Mouse (Mus musculus) heart, postnatal 0 days (tissue): ENCODE results near the gene Gtpbp2. TPM values are rescaled to one million over a fixed set of nuclear protein-coding genes. Genes with fewer than 3 reads are reported as not detected.

Experiments used
- ATAC-seq: fragments of 200-750 bp; cut with Nextera tagmentation; 2 replicates; pipeline ENCODE4 v1.8.0; 2017; ENCODE audit warnings: low read depth, moderate number of reproducible peaks, moderate library complexity; ENCODE audit not compliant: insufficient read depth
- DNase-seq: peaks from one replicate; pipeline ENCODE4 v3.0.0-alpha.2; 2016; ENCODE audit warnings: low spot score
- H3K27ac ChIP-seq: fragments of 300-500 bp; sonication (generic); 2 replicates; pipeline ENCODE4 v1.5.1; 2014; ENCODE audit warnings: low read depth, mild to moderate bottlenecking
- H3K27me3 ChIP-seq: fragments of 300-500 bp; sonication (generic); 2 replicates; pipeline ENCODE4 v1.6.1; 2014; ENCODE audit warnings: low read length, mixed read lengths; ENCODE audit not compliant: control insufficient read depth, insufficient read depth
- H3K36me3 ChIP-seq: fragments of 300-500 bp; sonication (generic); replicated peaks from 2 replicates; pipeline ENCODE4 v1.6.1; 2014; ENCODE audit warnings: low read length, mixed read lengths; ENCODE audit not compliant: control insufficient read depth, insufficient read depth
- H3K4me1 ChIP-seq: fragments of 300-500 bp; sonication (generic); 2 replicates; pipeline ENCODE4 v1.6.1; 2014; ENCODE audit warnings: antibody characterized with exemption; ENCODE audit not compliant: control insufficient read depth, insufficient read depth
- H3K4me2 ChIP-seq: fragments of 300-500 bp; sonication (generic); 2 replicates; pipeline ENCODE4 v1.6.1; 2014; ENCODE audit warnings: low read depth, mild to moderate bottlenecking, low read length, moderate library complexity
- H3K4me3 ChIP-seq: fragments of 300-500 bp; sonication (generic); 2 replicates; pipeline ENCODE4 v1.5.1; 2014; ENCODE audit warnings: low read depth, low read length
- H3K9ac ChIP-seq: fragments of 300-500 bp; sonication (generic); replicated peaks from 2 replicates; pipeline ENCODE4 v1.6.1; 2014; ENCODE audit warnings: low read depth, low read length, mixed read lengths
- H3K9me3 ChIP-seq: fragments of 300-500 bp; sonication (generic); replicated peaks from 2 replicates; pipeline ENCODE4 v1.6.1; 2016; ENCODE audit warnings: low read length; ENCODE audit not compliant: control insufficient read depth
- CTCF ChIP-seq: IDR thresholded peaks from 2 replicates; pipeline ENCODE4 v1.5.1; 2016; ENCODE audit warnings: antibody characterized with exemption, control low read depth, low read depth
- EP300 ChIP-seq: IDR thresholded peaks from 2 replicates; pipeline ENCODE4 v1.6.1; 2016; ENCODE audit warnings: antibody characterized with exemption, low read depth
- WGBS: fragments of 180-500 bp; shearing (Covaris S2); extraction: QIAGEN DNeasy Blood & Tissue Kit; methylation state at CpG from one replicate; pipeline ENCODE4 v1.1.7; 2014; 5-methylcytosine and 5-hydroxymethylcytosine counted together
- polyA plus RNA-seq: library from polyadenylated mRNA; unstranded; fragments of >200 nt; fragmentation: Nextera tagmentation; extraction: Ambion mirVana; gene quantifications from 2 replicates; pipeline ENCODE4 v1.2.1, GENCODE M21; 2015
- total RNA-seq: library from RNA; depleted of rRNA; stranded (reverse); fragments of >200 nt; gene quantifications from 2 replicates; pipeline ENCODE4 v1.2.3, GENCODE M21; 2014; ENCODE audit warnings: low replicate concordance; rRNA removed

The Gtpbp2 gene
- total RNA-seq (66.4 and 99.0 TPM in 2 replicates), polyA plus RNA-seq (24.5 and 25.8 TPM in 2 replicates)

DNA sequence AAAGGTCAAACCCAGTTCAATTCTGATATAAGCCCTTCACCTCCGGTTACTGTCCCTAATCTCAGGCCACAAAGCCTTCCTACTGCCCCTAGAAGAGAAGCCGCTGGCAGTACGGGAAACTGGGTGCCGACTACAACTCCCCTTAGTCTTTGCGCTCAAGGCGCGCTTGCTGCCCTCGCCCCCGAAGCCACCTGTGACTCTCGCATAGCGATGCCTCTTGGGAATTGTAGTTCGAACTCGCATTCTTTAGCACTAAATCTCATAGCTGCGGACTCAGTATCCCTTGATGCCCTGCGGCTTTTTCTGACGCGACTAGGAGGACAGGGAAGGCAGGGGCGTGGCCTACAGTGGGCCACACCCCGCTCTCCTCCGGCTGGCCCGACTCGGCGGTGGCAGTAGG lies at the start of gene Gtpbp2:
TSS of gene Gtpbp2 (plus strand) at position 347 of the 400 bp plus-strand sequence.
- 0% methylated on average over 23 of the region's 23 CpGs for WGBS
- TF ChIP-seq EP300, result no peak
- no peak for TF ChIP-seq CTCF
- H3K27me3 ChIP-seq, result no peaks in the 10 kb centered on the region
- peak within 1 kb of the TSS; percentile 85 for H3K9ac ChIP-seq
- peaks cover 21% of the 10 kb centered on the region for H3K4me1 ChIP-seq
- peak within 1 kb of the TSS; percentile 82 for H3K4me2 ChIP-seq
- peaks cover 20% of the 10 kb centered on the region for H3K36me3 ChIP-seq
- peak within 1 kb of the TSS; percentile 86 for H3K4me3 ChIP-seq
- peak within 1 kb of the TSS; percentile 96 for H3K27ac ChIP-seq
- DNase-seq, result peak; percentile 100
- no peaks in the 10 kb centered on the region for H3K9me3 ChIP-seq
- peak; percentile 89 for ATAC-seq

DNA sequence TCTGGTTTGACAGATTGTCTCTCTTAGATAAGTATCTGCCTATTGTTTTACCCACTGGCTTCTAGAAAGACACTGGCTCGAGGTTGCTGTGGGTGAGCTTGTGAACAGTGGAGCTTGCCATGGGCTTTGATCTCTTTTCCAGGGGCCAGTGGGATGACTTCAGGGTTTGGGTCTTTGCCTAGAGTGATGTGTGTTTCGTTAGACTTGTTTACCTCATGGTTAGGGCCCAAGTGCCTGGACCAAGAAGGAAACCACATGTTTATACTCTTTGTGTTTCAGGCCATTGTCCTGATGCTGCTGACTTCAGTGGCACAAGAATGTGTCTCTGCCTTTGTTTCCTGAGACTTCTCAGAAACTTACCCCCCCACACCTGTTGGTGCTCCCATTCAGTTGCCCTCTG lies 45.3 kb upstream of the Gtpbp2 start:
- no peak overlapping the region for H3K27ac ChIP-seq
- H3K4me2 ChIP-seq, result no peak overlapping the region
- no peaks in the 10 kb centered on the region for H3K27me3 ChIP-seq
- TF ChIP-seq CTCF, result no peak
- peaks cover 8% of the 10 kb centered on the region for H3K4me1 ChIP-seq
- H3K4me3 ChIP-seq, result no peak overlapping the region
- H3K36me3 ChIP-seq, result peaks cover 32% of the 10 kb centered on the region
- no peaks in the 10 kb centered on the region for H3K9me3 ChIP-seq
- no peak overlapping the region for H3K9ac ChIP-seq
- ATAC-seq, result no peak
- 38% methylated on average over 2 of the region's 2 CpGs for WGBS
- no peak for DNase-seq

- Histone ChIP-seq H3K36me3 (peaks cover 33% of the 10 kb centered on the region), H3K9me3 (no peaks in the 10 kb centered on the region), H3K9ac (no peak overlapping the region), H3K27ac (no peak overlapping the region), H3K27me3 (no peaks in the 10 kb centered on the region), H3K4me2 (no peak overlapping the region), H3K4me1 (peaks cover 8% of the 10 kb centered on the region), H3K4me3 (no peak overlapping the region)
- 85% methylated on average over 11 of the region's 11 CpGs for WGBS
- ATAC-seq, result no peak
- TF ChIP-seq CTCF (no peak), EP300 (no peak)
- DNase-seq, result no peak
Measured at GRCm38 (mm10) chr17:46116138-46116537, 44.7 kb upstream of the Gtpbp2 start.

DNA sequence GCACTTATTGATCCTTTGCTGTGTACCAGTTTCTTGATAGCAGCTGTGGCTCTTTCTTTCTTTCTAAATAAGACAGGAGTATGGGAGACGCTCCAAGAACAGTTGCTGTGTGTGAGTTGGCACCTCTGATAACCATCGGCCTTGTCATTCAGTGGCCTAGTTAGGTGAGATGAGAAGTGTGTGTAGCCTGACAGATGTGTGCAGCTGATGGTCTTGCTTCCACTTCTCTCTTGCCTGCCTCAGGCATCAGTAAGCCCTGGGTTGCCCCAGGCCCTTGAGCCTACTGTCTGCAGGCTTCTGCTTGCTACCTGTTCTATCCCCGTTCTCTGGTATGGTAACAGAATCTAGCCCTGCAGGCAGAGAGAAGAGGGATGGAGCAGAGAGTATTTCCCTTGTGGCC lies 44.0 kb upstream of the Gtpbp2 start:
- no peak for DNase-seq
- 85% methylated on average over 3 of the region's 3 CpGs for WGBS
- no peak for ATAC-seq
- TF ChIP-seq CTCF (no peak), EP300 (no peak)
- H3K9me3 ChIP-seq, result no peaks in the 10 kb centered on the region
- no peak overlapping the region for H3K4me3 ChIP-seq
- H3K27me3 ChIP-seq, result no peaks in the 10 kb centered on the region
- peaks cover 33% of the 10 kb centered on the region for H3K36me3 ChIP-seq
- no peak overlapping the region for H3K4me2 ChIP-seq
- H3K4me1 ChIP-seq, result peaks cover under 1% of the 10 kb centered on the region; the same call in 1 of the 2 replicates
- no peak overlapping the region for H3K27ac ChIP-seq
- H3K9ac ChIP-seq, result no peak overlapping the region

- Histone ChIP-seq H3K4me2 (no peak overlapping the region), H3K27me3 (no peaks in the 10 kb centered on the region), H3K9me3 (no peaks in the 10 kb centered on the region), H3K9ac (no peak overlapping the region), H3K36me3 (peaks cover 37% of the 10 kb centered on the region), H3K4me1 (peaks cover 2% of the 10 kb centered on the region; the same call in 1 of the 2 replicates), H3K4me3 (no peak overlapping the region), H3K27ac (no peak overlapping the region; the same call in 1 of the 2 replicates)
- 60% methylated on average over 13 of the region's 13 CpGs for WGBS
- DNase-seq (no peak), ATAC-seq (no peak)
- TF ChIP-seq CTCF (no peak), EP300 (no peak)
Measured at GRCm38 (mm10) chr17:46117623-46118422, 43.0 kb upstream of the Gtpbp2 start.
